In genomic region chr8:11571950-11572349, GRCm38 (mm10) we compare ENCODE assay signal across 28 mouse cellular contexts.
"Had no signal": no experiment of that assay in that cellular context is flagged by ENCODE, and none has a peak within 500 bp of the region (broad histone marks: within the 10 kb centered on the region; RNA-seq: fewer than 3 reads in every experiment).

No protein-coding gene starts in this region.

- ATAC-seq: forebrain, embryonic 13.5 days; forebrain, embryonic 14.5 days; forebrain, embryonic 15.5 days; forebrain, embryonic 16.5 days; forebrain, postnatal 0 days had no signal

- H3K4me1 ChIP-seq: forebrain, embryonic 13.5 days; forebrain, embryonic 15.5 days had no signal

- H3K27me3 ChIP-seq: embryonic facial prominence, embryonic 15.5 days; forebrain, embryonic 12.5 days; forebrain, embryonic 13.5 days; forebrain, embryonic 15.5 days had no signal

- DNase-seq: cerebellum, adult 2 months; cerebellum, adult 8-10 months; cerebellum, adult 9-10 months; cerebellum, adult 9-11 months; cerebellum, postnatal 10 days; cerebellum, postnatal 14 days; cerebellum, postnatal 25 days; cerebellum, postnatal 36 days; embryo, embryonic 11 days; forebrain, postnatal 0 days; gastrocnemius, adult 2 months; gastrocnemius, postnatal 10 days; gastrocnemius, postnatal 14 days; gastrocnemius, postnatal 25 days; gastrocnemius, postnatal 36 days; heart, adult 18-20 months; heart, adult 2 months had no signal

- H3K27ac ChIP-seq: embryonic facial prominence, embryonic 10.5 days; embryonic facial prominence, embryonic 12.5 days; embryonic facial prominence, embryonic 13.5 days; embryonic facial prominence, embryonic 15.5 days; forebrain, embryonic 10.5 days; forebrain, embryonic 12.5 days; forebrain, embryonic 13.5 days; forebrain, embryonic 15.5 days; gastrocnemius, adult 2 months; heart, adult 2 months had no signal

- H3K4me3 ChIP-seq: embryonic facial prominence, embryonic 10.5 days; embryonic facial prominence, embryonic 12.5 days; embryonic facial prominence, embryonic 13.5 days; embryonic facial prominence, embryonic 15.5 days; erythroblast, embryonic 14.5 days; forebrain, embryonic 10.5 days; forebrain, embryonic 12.5 days; forebrain, embryonic 13.5 days; forebrain, embryonic 15.5 days; gastrocnemius, adult 2 months; heart, adult 2 months had no signal

- H3K9me3 ChIP-seq: embryonic facial prominence, embryonic 10.5 days; embryonic facial prominence, embryonic 12.5 days; embryonic facial prominence, embryonic 13.5 days; embryonic facial prominence, embryonic 15.5 days; forebrain, embryonic 10.5 days; forebrain, embryonic 12.5 days; forebrain, embryonic 13.5 days; forebrain, embryonic 15.5 days had no signal
